Mouse (Mus musculus) brain, adult 2 months (tissue): ENCODE results near the gene Lmbr1.

Experiments
- DNase-seq: peaks from one replicate; pipeline ENCODE4 v3.0.0; 2011; ENCODE audit warnings: low read depth, low spot score

Gene Lmbr1

DNA sequence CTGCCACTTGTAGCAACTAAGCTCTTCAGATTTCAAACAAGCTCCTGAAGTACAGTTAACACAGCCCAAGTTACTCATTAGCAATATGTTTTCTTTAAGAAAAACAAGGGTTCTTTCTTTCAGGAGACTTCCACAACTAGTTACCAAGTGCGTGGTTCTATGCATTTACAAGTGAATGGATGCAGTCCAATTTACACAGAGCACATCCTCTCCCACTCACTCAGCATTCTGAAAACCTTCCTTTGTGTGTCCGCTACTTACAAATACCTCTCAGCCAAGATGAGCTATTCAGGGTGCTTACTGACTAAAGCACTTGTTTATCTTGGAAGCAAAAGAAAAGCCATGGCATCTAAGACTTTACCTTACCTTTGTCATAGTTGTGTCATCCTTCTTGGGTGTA is 124.3 kb downstream of the Lmbr1 start:
- peak; percentile 42 for DNase-seq

DNA sequence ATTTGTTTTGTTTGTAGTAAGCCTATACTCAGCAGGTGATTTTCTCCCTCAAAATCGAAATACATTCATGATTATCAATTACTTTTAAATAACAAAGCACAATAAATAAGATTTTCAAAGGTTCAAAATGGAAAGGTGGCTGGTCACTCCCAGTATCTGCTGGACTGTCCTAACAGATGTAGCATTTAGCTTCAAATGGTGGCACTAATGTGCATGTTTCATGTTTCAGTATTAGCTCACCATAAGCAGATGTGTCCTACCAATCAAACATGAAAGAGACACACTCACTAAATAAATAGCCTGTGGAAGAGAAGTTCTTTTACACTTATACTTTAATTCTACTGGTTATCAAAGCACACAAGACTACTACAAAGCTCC is 126.7 kb downstream of the Lmbr1 start:
- no peak for DNase-seq

DNA sequence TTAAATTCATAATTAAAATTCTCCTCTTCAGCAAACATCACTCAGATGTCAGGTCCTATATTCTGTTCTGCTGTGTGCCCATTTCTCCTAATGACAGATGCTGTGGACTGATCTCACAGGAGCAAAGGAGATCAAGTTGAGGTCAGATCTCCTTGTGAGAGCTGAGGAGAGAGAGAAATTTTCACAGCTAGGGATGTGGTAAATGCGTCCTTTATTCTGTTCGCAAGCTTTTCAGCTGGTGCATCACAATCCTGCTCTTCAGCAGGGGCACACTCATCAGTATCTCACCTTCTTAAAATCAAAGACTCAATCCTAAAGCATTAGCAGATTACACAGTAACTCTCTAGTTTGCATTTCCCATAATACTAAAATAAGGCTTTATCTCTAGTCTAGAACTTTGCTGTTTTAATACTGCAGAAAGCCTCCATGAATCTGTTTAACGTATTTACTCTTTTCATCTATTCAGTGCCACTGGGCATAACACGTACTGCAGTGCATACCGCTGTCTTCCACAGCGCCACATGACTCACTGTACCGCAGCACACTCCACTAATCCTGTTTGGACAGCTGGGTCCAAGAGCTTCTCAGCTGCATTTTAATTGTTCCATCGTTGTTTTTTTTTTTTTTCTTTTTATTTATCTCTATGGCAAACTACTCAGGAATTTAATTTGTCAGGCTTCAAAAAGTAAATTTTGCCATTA is 127.2 kb downstream of the Lmbr1 start:
- DNase-seq = peak; percentile 51

DNA sequence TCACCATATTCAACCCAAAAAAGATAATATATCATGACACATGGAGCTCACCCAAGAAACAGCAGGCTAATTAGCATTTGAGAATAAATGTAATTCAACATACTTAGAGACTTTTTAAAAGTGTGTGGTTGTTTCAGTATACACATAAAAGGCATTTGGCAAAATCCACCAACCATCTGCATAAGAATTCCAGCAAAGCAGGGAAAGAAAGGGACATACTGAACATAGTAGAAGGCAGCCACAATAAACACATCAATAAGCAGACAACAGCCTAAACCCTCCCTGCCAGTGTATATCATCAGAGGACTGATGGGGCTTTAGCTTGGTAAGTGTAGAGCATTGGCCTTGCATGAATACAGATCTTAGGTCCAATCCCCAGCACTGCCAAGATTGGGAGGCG is 133.4 kb downstream of the Lmbr1 start:
- DNase-seq = peak; percentile 51

DNA sequence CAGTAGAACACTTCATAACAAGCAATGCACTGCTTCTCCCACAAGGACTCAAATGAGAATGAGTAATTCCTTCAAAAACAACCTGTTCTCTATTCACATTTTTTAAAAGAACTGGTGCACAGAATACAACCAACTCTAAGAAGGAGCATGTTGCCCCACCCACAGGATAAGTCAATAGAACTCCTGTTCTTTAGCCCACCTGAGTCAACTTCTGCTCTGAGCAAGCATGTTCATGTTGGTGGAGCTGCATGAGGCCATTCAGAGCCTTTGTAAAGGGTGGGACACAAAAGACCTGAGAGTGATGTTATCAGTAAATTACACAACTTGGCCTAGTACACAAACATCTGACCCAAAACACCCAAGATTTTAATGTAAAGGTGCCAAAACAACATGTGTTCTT is 139.8 kb downstream of the Lmbr1 start:
- DNase-seq = no peak

DNA sequence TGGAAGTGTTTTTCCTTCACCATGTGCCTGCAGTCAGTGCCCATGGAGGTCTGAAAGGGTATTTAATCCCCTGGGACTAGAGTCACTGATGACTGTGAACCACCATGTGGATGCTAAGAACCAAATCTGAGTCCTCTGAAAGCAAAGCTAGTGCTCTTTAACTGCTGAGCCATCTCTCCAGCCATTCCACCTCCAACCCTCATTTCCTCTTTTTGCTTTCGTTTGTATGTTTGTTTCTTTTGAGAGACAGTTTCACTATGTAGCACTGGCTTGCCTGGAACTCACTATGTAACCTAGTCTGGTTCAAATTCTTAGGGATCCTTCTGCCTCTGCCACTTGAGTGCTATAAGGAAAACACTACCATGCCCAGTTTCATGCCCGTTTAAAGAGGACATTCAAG is 147.7 kb downstream of the Lmbr1 start:
- DNase-seq = no peak

DNA sequence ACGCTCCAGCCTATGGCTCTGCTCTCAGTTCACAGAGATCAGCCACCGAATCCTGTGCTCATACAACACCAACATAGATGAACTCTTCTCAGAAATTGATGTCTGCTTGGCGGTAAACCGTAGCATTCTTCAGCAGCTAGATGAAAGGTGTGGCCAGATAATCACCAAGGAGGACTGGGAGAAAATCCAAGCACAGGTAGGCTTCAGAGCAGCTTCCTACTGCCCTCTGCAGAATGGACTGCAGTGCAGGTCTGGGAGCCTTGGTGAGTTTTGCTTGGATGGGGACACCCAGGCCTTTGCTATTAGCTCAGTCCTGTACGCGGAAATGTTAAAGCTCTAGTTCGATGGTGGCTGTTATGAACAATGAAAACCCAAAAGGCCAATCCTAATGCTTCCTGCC is 154.1 kb downstream of the Lmbr1 start:
- no peak for DNase-seq

DNA sequence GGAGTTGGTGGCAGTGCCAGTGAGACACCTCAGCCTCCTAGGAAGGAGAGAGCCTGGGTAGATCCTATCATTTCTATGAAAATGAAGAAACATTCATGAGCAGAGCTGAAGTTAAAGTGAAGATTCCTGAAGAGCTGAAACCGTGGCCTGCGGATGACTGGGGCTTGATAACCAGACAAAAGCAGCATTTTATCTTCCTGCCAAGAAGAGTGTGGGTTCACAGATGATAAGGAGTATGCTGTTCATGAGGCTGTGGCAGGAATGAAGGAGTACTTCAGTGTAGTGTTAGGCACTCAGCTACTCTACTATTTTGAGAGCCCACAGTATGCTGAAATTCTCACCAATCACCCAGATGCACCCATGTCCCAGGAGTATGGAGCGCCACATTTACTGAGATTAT is 160.2 kb downstream of the Lmbr1 start:
- DNase-seq = no peak

DNA sequence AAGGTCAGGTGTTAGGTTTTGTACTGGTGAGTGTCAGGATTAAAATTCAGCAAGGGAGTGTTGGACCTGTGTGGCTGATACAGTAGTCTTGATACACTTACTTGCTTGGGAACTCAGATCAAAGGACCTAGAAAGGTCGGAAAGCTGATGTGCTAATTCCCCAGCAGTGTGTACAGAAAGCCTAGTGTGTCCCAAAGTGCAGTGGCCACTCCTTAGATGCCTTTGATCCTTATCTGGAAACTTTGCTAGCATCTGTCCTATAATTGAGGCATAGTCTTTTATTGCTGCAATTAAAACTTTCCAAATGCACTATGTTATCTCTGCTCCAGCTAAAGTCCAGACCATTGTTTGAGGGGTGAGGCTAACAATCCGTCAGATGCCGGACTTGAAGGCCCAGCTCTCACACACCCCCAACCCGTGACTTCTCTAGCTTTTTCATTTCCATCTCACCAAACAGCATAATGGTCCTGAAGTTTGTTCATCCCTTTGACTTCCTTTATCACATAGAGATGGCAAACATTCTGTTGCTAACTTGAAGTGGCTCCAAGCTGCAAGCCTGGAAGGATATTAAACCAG is 166.1 kb downstream of the Lmbr1 start:
- DNase-seq = no peak

DNA sequence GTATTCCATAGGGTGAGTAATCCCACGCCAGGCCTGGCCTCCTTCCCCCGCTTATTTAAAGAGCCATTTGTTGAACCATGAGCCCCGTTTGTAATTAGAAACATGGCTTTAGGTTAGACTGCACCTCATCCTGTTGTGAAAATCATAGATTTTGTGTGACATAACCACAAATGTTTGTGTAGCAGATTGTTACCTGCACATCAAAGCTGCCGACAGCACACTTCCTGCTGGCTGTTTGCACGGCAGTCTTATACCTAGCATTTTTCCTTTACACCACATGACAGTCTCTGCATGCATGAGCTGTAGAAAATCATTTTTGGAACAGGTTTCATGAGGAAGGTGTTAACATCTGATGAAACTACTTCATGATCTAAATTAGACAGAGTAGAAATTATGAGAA is 172.5 kb downstream of the Lmbr1 start:
- DNase-seq = no peak

DNA sequence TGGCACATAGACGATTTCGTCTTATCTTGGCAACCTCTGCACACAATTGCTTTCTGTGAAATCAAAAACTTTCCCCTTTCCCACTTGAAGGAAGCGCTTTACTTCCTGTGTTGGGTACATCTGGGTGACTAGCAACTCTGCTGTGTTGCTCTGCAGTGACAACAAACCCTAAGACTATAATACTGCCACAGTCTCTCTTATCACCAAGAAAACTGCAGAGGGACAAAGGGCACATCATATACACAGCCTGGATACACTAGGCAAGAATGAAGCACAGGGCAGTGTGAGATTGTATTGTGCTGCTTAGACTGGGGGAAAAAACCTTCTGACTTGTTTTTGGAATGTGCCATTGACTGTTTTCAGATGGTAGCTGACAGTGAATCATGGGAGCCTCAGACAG is 178.3 kb downstream of the Lmbr1 start:
- DNase-seq = no peak

DNA sequence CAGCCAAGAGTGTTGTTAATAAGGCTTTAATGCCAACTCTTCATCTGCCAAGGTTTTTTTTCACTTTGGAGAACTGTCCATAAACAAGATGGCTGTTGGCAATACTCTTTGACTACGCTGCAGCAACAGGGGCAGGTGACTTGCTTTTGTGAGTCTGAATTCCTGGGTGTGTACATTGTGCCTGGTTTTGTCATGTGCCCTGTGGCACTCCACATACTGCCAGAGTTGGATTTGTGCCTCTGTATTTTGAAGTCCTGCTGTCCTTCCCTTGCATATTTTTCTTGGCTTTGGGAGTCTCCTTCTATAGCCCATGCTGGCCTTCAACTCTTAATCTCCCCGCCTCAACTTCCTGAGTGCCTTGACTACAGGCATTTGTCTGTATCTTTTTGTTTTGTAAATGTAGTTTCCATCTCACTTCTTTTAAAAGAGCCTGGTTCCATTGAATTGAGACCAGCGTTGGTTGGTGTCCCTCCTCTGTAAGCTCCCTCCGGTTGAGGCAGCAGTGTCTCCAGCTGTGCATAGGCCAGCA is 179.2 kb downstream of the Lmbr1 start:
- DNase-seq = no peak

DNA sequence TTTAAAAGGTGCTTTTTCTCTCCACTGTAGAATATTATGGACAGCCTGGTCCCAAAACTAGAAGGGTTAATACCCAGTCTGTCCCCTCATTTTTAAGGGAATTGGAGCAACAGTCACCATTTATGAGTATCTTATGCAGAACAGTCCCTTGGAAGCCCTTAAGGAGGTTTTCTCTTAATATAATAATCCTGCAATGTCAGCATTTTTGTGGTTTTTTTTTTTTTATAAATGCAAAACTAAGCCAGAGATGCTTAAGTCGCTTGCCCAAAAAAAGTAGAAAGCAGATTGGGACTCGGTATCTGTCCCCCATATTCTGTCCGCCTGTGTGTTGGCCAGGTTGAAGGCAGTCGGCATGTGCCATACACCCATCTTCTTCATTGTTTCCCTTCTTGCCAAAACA is 181.0 kb downstream of the Lmbr1 start:
- DNase-seq = no peak

DNA sequence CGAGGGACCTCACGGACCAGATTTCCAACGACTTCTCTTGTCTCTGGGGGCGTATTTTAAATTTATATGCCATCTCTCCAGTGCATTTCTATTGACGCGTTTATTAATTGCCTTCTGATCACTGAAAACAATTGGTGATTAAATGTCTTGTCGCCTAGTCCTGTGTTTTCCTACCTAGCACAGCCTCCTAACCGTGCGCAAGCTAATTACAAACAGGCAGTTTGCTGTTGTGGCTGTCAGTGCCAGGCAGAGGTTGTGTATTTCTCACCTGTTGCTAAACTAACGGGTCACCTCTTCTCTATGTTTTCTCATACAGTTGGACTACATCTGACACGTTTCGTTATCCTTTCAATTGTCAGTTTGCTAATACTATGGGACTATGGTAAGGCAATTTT is 181.9 kb downstream of the Lmbr1 start:
- DNase-seq = no peak

DNA sequence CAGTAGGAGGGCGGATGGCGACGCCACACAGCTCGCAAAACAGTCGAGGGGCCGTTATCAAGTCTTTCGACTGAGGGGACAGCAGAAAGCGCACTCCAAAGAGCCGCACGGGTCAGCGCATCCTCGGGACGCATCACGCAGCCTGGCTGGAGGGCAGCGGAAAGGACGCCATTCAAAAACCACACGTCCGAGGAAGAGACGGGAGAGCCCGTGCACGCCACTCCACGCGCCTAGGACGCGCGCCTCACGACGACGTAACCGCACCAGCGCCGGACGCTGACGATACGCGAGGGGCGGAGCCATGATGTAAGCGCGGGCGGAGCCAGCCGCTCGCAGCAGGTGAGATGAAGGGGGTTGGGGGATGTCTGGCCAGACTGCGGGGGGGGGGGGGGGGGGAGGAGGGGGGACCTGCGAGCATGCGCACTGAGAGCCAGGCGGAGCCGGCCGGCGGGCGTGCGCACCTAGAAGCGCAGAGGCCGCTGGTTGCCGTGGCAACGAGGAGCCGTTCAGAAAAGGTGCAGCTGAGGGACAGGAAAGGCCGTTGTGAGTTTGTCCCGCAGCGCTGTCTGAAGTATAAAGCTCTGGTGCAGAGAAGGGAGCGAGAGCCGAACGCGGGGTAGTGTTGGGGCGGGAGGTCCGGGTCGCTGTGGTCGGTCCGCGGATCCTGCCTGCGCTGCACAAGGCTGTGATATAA is 182.5 kb downstream of the Lmbr1 start, which contains the start of gene Rnf32:
Rnf32 (plus strand) TSS at position 423 of the 694 bp plus-strand sequence.
- DNase-seq = peak; percentile 97

DNA sequence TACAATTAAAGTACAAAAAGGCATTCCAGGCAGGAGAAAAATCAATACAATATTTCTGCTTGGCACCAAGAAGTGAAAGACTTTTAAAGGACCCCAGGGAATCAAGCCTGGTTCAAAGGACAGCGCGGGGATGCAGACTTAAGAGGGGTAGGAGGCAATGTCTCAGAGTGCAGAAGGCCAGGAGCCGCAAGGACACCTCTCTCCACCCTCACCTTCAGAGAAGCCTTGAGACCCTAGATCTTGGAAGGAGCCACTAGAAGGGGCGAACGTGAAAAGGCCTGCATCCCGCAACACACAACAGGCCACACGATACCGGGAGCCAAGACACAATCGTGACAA is 183.0 kb downstream of the Lmbr1 start:
- no peak for DNase-seq

DNA sequence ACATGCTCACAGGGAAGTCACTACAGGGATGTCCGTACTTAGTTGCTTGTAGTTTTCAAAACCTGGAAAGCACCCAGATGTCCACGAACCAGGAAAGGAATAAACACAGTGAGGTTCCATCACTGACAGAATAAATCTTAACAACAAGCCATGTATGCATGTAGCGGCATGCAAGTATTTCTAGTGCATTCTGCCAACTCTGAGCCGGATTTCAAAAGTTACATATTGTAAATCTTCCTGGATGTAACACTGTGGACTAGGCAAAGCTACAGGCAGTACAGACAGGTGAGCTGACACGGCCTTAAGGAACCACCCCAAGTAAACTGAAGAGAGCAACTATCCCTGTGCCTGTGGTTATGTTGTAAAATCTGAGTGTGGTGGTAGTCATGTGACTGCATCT is 191.4 kb downstream of the Lmbr1 start:
- no peak for DNase-seq
